Mouse (Mus musculus) G1E (cell line): ENCODE data around the gene Pik3r1.

Source experiments
- CTCF ChIP-seq: IDR thresholded peaks from 2 replicates; pipeline ENCODE4 v1.5.1; 2012; ENCODE audit warnings: low read depth, low read length, inconsistent platforms, mixed read lengths
- GATA1 ChIP-seq: IDR thresholded peaks from 2 replicates; pipeline ENCODE4 v1.6.1; 2012; ENCODE audit warnings: borderline replicate concordance, low read length, inconsistent platforms, mixed read lengths
- GATA2 ChIP-seq: IDR thresholded peaks from 2 replicates; pipeline ENCODE4 v1.6.1; 2012; ENCODE audit warnings: low read depth, low read length, inconsistent platforms, borderline replicate concordance
- POLR2AphosphoS5 ChIP-seq: IDR thresholded peaks from 2 replicates; pipeline ENCODE4 v1.6.1; 2012; ENCODE audit warnings: low read depth, low read length, inconsistent platforms; ENCODE audit not compliant: insufficient replicate concordance
- TAL1 ChIP-seq: conservative IDR thresholded peaks from 2 replicates; pipeline ENCODE4 v1.6.1; 2012; ENCODE audit warnings: low read depth, low read length, inconsistent platforms, mixed read lengths

DNA sequence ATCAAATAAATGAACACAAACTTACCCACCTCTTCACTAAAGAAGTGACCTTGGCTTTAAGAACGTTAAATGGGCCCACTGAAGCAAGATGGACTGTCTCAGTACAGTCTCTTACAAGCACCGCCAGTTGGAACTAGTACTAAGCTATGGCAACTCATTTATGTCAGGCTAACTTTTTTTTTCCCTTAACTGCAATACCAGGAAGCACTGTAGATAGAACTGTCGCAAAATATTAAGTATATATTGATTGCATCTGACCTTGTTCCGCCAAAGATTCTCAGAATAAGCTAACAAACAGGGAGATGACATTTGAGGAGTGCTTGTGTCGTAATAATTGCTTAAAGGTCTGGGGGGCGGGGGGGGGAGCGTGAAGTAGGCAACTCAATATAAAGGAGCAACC is 49.3 kb downstream of the Pik3r1 start:
- TF ChIP-seq CTCF (no peak), TAL1 (no peak), GATA1 (no peak), POLR2AphosphoS5 (no peak), GATA2 (no peak)
